Mouse (Mus musculus) midbrain, embryonic 13.5 days (tissue): ENCODE results near the gene Bcl2l10. TPM values are rescaled to one million over a fixed set of nuclear protein-coding genes. Genes with fewer than 3 reads are reported as not detected.

Experiments
- ATAC-seq: fragments of 200-750 bp; cut with Nextera tagmentation; 2 replicates; pipeline ENCODE4 v1.8.0; 2017; ENCODE audit warnings: mild to moderate bottlenecking, moderate TSS enrichment, moderate library complexity
- H3K27ac ChIP-seq: fragments of 300-500 bp; sonication (generic); 2 replicates; pipeline ENCODE4 v1.5.1; 2015; ENCODE audit warnings: inconsistent platforms, mild to moderate bottlenecking, moderate library complexity
- H3K27me3 ChIP-seq: fragments of 300-500 bp; sonication (generic); 2 replicates; pipeline ENCODE4 v1.6.1; 2015; ENCODE audit warnings: mild to moderate bottlenecking, inconsistent platforms
- H3K36me3 ChIP-seq: fragments of 300-500 bp; sonication (generic); 2 replicates; pipeline ENCODE4 v1.6.1; 2015; ENCODE audit warnings: mild to moderate bottlenecking, inconsistent platforms
- H3K4me1 ChIP-seq: fragments of 300-500 bp; sonication (generic); replicated peaks from 2 replicates; pipeline ENCODE4 v1.6.1; 2015; ENCODE audit warnings: inconsistent platforms
- H3K4me2 ChIP-seq: fragments of 300-500 bp; sonication (generic); replicated peaks from 2 replicates; pipeline ENCODE4 v1.6.1; 2015; ENCODE audit warnings: moderate library complexity, mild to moderate bottlenecking, inconsistent platforms
- H3K4me3 ChIP-seq: fragments of 300-500 bp; sonication (generic); replicated peaks from 2 replicates; pipeline ENCODE4 v1.5.1; 2015; ENCODE audit warnings: mild to moderate bottlenecking, inconsistent platforms
- H3K9ac ChIP-seq: fragments of 300-500 bp; sonication (generic); replicated peaks from 2 replicates; pipeline ENCODE4 v1.6.1; 2015; ENCODE audit warnings: mild to moderate bottlenecking, inconsistent platforms
- H3K9me3 ChIP-seq: fragments of 300-500 bp; sonication (generic); 2 replicates; pipeline ENCODE4 v1.6.1; 2016; ENCODE audit warnings: mild to moderate bottlenecking, inconsistent platforms
- WGBS: fragments of 180-500 bp; shearing (Covaris S2); methylation state at CpG from one replicate; pipeline ENCODE4 v1.1.7; 2015; 5-methylcytosine and 5-hydroxymethylcytosine counted together
- polyA plus RNA-seq: library from polyadenylated mRNA; unstranded; fragments of >200 nt; fragmentation: Nextera tagmentation; extraction: Ambion mirVana; gene quantifications from 2 replicates; pipeline ENCODE4 v1.2.1, GENCODE M21; 2015

The Bcl2l10 gene
- not detected in 2 replicates for polyA plus RNA-seq

DNA sequence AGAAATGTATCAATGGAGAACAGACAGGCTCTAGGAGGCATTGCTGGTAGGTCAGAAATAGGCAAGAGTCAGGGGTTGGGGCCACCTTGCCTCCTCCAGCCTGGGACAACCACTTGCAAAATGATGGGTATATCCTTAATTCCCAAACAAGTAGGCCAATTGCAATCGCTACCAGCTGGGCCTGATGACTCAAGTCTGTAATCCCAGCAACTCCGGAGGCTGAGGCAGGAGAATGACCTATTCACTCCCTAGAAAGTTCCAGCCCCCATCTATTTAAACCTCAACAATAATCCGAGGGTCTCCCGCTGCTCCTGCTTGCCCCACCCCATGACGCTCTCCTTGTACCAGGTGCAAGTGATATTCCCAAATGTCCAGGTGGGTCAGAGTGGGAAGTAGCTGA is at the start of gene Bcl2l10:
Gene Bcl2l10, plus strand, starts transcription at position 301 of the 400 bp plus-strand sequence.
- 93% methylated on average over 5 of the region's 5 CpGs for WGBS
- Histone ChIP-seq H3K36me3 (peaks cover 41% of the 10 kb centered on the region), H3K27ac (no peak within 1 kb of the TSS), H3K9me3 (no peaks in the 10 kb centered on the region), H3K27me3 (no peaks in the 10 kb centered on the region), H3K9ac (no peak within 1 kb of the TSS), H3K4me1 (no peaks in the 10 kb centered on the region), H3K4me2 (no peak within 1 kb of the TSS), H3K4me3 (no peak within 1 kb of the TSS)
- no peak for ATAC-seq

DNA sequence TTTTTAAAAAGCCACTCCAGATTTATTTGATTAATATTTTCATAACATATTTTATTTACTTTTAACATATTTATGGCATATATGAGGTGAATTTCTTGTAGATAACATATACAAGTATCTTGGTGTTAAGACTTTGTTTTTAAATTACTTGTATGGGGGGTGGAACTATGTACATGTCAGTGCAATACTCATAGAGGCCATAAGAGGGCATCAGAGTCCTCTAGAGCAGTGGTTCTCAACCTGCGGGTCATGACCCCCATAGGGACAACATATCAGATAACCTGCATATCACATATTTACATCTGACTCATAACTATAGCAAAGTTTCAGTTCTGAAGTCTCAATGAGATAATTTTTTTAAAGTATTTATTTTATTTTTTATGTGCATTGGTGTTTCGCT is 48.2 kb upstream of the Bcl2l10 start:
- H3K36me3 ChIP-seq = no peaks in the 10 kb centered on the region
- no peaks in the 10 kb centered on the region for H3K4me1 ChIP-seq
- H3K4me2 ChIP-seq = no peak overlapping the region
- no peak overlapping the region for H3K27ac ChIP-seq
- H3K27me3 ChIP-seq = no peaks in the 10 kb centered on the region
- H3K9ac ChIP-seq = no peak overlapping the region
- no peak for ATAC-seq
- no peaks in the 10 kb centered on the region for H3K9me3 ChIP-seq
- no peak overlapping the region for H3K4me3 ChIP-seq
- WGBS = 85% methylated on average over 2 of the region's 2 CpGs

DNA sequence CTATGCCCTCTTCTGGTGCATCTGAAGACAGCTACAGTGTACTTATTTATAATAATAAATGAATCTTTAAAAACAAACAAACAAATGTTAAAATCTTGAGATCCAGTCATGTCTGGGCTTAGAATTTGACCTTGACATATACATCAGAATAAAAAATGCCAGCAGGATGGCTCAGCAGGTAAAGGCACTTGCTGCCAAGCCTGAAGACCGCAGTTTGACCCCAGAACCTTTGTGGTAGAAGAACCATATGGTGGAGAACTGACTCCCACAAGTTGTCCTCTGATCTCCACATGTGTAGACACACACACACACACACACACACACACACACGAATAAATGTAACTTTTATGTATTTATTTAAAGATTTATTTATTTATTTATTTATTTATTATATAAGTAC is 44.5 kb upstream of the Bcl2l10 start:
- ATAC-seq = no peak

DNA sequence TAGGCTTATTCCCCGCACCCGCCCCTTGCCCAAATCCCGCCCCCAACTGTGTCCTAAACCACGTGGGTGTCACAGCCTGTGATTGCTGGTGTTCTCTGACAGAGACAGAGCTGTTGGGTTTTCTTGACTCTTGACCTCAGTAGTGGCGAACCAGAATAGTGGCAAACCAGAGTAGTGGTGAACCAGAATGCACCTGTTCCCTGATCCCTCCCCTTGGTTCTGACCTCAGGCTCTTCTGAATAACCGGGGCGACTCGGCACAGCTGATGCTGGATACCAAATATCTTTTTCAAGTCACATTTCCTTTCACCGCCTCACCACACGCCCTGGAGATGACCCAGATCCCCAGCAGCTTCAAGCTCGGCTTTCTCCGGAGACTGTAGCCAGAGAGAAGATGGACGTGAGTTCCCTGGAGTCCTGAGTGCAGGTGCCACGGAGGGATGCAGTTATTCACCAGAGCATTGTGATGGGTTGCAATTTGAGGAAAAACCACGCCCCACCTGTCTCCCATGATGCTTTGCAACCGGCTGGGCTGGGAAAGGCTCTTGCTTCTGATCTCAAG is 43.8 kb upstream of the Bcl2l10 start:
- Histone ChIP-seq H3K4me1 (no peaks in the 10 kb centered on the region), H3K9me3 (no peaks in the 10 kb centered on the region), H3K36me3 (no peaks in the 10 kb centered on the region), H3K27ac (no peak overlapping the region), H3K4me2 (peak overlapping the region; percentile 33), H3K9ac (no peak overlapping the region), H3K27me3 (no peaks in the 10 kb centered on the region), H3K4me3 (no peak overlapping the region)
- WGBS = 38% methylated on average over 16 of the region's 16 CpGs
- ATAC-seq = no peak

More for the DNA sequence above, 44.5 kb upstream of the Bcl2l10 start:
- no peaks in the 10 kb centered on the region for H3K9me3 ChIP-seq
- no peak overlapping the region for H3K9ac ChIP-seq
- no peak overlapping the region for H3K4me3 ChIP-seq
- no peaks in the 10 kb centered on the region for H3K4me1 ChIP-seq
- no peaks in the 10 kb centered on the region for H3K27me3 ChIP-seq
- H3K27ac ChIP-seq = no peak overlapping the region
- WGBS = 81% methylated on average over 2 of the region's 2 CpGs
- no peaks in the 10 kb centered on the region for H3K36me3 ChIP-seq
- H3K4me2 ChIP-seq = no peak overlapping the region

DNA sequence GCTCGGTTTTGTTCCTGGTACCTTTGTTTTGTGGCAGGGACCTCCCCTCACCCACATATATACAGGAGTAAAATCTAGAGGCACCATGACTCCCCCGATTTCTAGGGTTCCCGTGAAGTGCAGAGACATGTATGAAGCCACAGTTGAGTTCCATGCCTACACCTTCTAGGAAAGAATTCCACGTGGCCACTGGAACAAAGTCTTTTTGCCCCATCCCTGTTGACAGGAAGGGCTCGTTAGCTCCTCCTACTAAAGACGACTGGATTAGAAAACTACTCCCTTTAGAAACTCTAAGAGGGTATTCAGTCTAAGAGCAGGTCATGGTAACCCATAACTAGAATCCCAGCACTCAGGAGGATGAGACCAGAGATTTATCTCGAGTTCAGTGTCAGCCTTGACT is 43.3 kb upstream of the Bcl2l10 start:
- WGBS = 36% methylated on average over 7 of the region's 7 CpGs
- H3K36me3 ChIP-seq = no peaks in the 10 kb centered on the region
- H3K4me2 ChIP-seq = peak overlapping the region; percentile 33; the same call in 1 of the 2 replicates
- H3K27me3 ChIP-seq = no peaks in the 10 kb centered on the region
- no peaks in the 10 kb centered on the region for H3K4me1 ChIP-seq
- H3K27ac ChIP-seq = no peak overlapping the region
- H3K4me3 ChIP-seq = no peak overlapping the region
- ATAC-seq = no peak
- no peak overlapping the region for H3K9ac ChIP-seq
- no peaks in the 10 kb centered on the region for H3K9me3 ChIP-seq

DNA sequence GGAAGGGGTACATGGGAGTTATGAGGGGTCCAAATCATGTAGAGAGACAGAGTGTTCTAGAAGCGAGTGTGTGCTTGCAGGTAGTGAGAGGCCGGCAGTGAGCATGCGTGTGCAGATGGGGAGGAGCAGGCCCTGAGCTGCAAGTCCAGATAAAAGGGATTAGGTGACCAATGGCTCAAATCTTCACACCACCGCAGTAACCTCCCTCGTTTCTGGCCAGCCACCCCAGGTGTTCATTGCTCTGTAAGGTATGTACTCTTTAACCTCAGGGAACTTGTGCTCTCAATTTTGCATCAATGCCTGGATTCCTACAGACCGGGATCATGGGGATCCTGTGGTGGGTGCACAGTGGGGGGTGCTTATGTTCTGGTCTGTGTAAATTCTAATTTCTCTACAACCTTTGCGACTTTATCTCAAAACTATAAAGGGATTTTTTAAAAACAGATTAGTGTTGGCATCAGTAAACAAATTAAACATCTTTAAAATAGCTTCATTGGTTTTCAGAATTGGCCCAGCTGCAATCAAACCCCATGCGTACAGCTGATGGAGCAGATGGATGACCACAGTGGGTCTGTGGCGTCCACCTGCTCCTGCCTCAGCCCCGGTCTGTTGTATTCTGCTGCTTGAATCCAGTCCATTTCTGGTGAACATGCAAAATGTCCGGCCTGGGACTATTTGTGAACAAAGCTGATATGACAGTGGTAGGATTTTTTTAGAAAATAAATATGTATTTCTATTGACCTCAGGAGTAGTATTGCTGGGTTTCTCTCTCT is 41.2 kb upstream of the Bcl2l10 start, which contains the start of gene Gnb5:
Gene Gnb5, plus strand, starts transcription at position 163 of the 773 bp plus-strand sequence.
- Histone ChIP-seq H3K4me1 (no peaks in the 10 kb centered on the region), H3K4me3 (no peak within 1 kb of the TSS), H3K36me3 (no peaks in the 10 kb centered on the region), H3K9me3 (no peaks in the 10 kb centered on the region), H3K9ac (no peak within 1 kb of the TSS), H3K27ac (no peak within 1 kb of the TSS), H3K4me2 (no peak within 1 kb of the TSS), H3K27me3 (no peaks in the 10 kb centered on the region)
- WGBS = 73% methylated on average over 11 of the region's 11 CpGs
- no peak for ATAC-seq

DNA sequence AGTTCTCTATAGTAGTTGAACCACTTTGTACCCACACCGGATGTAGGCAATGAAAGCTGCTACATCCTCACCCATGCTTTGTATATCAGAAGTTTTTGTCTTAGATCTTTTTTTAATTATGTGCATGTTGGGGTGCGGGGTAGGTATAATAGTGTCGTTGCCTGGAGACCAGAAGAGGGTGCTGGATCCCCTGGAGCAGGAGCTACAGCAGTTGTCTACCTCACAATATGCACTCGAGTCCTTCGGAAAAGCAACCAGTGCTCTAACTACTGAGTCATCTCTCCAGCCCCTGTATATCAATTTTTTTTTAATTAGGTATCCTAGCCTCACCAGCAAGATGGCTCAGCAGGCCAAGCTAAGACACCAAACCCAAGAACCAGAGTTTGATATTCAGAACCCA is 40.5 kb upstream of the Bcl2l10 start:
- Histone ChIP-seq H3K27me3 (no peaks in the 10 kb centered on the region), H3K9me3 (no peaks in the 10 kb centered on the region), H3K4me3 (no peak overlapping the region), H3K27ac (no peak overlapping the region), H3K4me2 (no peak overlapping the region), H3K4me1 (no peaks in the 10 kb centered on the region), H3K9ac (no peak overlapping the region), H3K36me3 (no peaks in the 10 kb centered on the region)
- no peak for ATAC-seq
- 85% methylated on average over 5 of the region's 5 CpGs for WGBS

DNA sequence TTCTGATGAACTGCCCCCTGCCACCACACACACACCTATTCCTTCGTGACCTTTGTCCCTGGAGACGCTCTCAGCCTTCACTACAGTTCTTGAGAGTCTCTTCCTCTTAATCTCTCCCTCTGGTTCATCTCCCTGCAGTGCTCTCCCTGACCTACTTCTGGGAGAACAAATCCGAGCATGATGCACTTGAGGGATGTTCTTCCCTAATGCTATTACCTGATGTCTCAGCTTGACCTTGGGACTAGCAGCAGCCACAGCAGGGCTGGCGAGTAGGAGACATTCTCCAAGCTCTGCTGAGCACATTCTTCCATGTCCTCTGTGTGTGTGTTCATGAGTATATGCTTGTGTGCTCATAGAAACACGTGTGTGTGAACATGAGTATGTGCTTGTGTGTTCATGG is 38.9 kb upstream of the Bcl2l10 start:
- 65% methylated on average over 5 of the region's 5 CpGs for WGBS
- Histone ChIP-seq H3K9ac (no peak overlapping the region), H3K36me3 (no peaks in the 10 kb centered on the region), H3K27ac (no peak overlapping the region), H3K27me3 (no peaks in the 10 kb centered on the region), H3K9me3 (no peaks in the 10 kb centered on the region), H3K4me1 (peaks cover 4% of the 10 kb centered on the region; the same call in 1 of the 2 replicates), H3K4me3 (no peak overlapping the region), H3K4me2 (no peak overlapping the region)
- no peak for ATAC-seq

DNA sequence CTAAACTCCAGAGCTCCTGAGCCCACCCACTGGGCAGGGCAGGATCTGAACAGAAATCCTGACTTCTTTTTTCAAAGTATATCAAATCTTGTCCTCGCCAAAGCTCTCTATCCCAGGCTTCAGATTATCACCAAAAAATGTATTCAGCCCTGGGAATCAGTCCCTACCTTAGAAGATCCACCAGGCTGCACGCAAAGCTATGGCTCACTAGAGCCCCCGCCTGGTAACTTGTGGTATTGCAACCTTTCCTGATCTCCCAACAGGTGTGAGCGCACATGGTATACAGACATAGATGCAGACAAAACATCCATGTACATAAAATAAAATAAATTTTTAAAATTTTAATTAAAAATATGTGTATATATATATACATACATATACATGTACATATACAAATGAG is 35.5 kb upstream of the Bcl2l10 start:
- Histone ChIP-seq H3K9me3 (no peaks in the 10 kb centered on the region), H3K27ac (no peak overlapping the region), H3K4me3 (no peak overlapping the region), H3K4me2 (no peak overlapping the region), H3K27me3 (no peaks in the 10 kb centered on the region), H3K4me1 (peaks cover 24% of the 10 kb centered on the region), H3K36me3 (no peaks in the 10 kb centered on the region), H3K9ac (no peak overlapping the region)
- WGBS = 19% methylated on average over 4 of the region's 4 CpGs
- no peak for ATAC-seq

DNA sequence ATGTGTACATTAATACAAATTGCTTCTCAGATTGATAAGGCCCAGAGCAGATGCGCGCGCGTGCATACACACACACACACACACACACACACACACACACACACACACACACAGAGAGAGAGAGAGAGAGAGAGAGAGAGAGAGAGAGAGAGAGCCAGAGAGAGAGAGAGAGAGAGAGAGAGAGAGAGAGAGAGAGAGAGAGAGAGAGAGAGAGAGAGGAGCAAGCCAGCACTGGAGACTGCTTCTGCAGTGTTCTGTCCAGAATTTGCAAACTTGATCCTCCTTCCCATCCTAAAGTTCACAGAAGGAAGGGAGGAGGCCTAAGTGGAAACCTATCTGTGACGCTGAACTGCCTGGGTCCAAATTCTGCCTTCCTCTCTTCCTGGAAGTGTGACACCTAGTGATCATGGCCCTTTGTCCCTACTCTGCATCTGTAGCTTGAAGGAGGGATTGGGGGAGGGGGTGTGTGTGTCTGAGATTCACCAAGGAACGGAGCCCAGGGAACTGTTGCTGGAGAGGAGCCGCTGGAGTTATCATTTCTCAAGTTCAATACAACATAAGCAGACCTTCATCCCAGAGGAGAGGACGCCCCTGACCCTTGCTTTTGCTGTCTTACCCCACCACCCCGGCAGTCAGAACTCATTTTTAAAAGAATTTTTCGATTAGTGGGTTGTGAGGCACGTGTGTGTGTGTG is 34.3 kb upstream of the Bcl2l10 start:
- Histone ChIP-seq H3K4me3 (peak overlapping the region; percentile 77), H3K27me3 (no peaks in the 10 kb centered on the region), H3K36me3 (peaks cover 7% of the 10 kb centered on the region; the same call in 1 of the 2 replicates), H3K4me1 (peaks cover 24% of the 10 kb centered on the region), H3K4me2 (peak overlapping the region; percentile 66), H3K9me3 (no peaks in the 10 kb centered on the region), H3K27ac (peak overlapping the region; percentile 86), H3K9ac (peak overlapping the region; percentile 83)
- peak; percentile 46; the same call in 1 of the 2 replicates for ATAC-seq
- WGBS = 34% methylated on average over 11 of the region's 11 CpGs

DNA sequence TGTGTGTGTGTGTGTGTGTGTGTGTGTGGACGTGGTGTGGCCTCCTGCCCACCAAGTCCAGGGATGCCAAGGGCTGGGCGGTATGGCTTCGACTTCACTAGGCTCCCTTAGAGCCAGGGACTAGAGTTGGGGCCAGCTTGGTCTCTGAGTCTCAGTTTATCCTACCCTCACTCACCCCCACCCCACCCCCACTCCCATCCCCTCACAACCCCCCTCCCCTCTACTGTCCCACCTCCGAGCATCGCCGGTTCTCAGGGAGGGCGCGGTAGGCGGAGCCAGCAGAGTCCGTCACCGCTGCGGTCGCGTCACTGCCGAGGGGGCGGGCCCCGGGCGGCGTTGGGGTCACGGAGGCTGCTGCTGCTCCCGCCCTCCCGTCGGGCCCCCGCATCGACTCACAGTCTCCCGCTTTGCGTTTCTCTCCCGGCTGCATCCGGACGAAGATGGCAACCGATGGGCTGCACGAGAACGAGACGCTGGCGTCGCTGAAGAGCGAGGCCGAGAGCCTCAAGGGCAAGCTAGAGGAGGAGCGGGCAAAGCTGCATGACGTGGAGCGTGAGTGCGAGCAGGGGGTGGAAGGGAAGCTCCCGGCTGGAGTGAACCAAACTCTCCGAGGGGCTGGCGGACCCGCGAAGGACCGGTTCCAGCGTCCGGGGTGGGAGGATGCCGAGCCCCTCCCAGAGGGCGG is 33.6 kb upstream of the Bcl2l10 start:
- H3K9me3 ChIP-seq = no peaks in the 10 kb centered on the region
- H3K4me3 ChIP-seq = peak overlapping the region; percentile 77
- H3K36me3 ChIP-seq = peaks cover 7% of the 10 kb centered on the region; the same call in 1 of the 2 replicates
- H3K4me1 ChIP-seq = peaks cover 29% of the 10 kb centered on the region
- peak overlapping the region; percentile 86 for H3K27ac ChIP-seq
- under 1% methylated on average over 49 of the region's 52 CpGs for WGBS
- H3K27me3 ChIP-seq = no peaks in the 10 kb centered on the region
- peak overlapping the region; percentile 66 for H3K4me2 ChIP-seq
- H3K9ac ChIP-seq = peak overlapping the region; percentile 83
- peak; percentile 88 for ATAC-seq
